Mouse (Mus musculus): ENCODE measurements around the gene Usp36. TPM values are rescaled to one million over a fixed set of nuclear protein-coding genes. Genes with fewer than 3 reads are reported as not detected.

Gene Usp36
- polyA plus RNA-seq (2014; fragmentation: Illumina TruSeq; extraction: RNeasy Lipid Tissue Mini Kit (QIAGEN cat#74804); ENCODE audit: low read depth, low replicate concordance) = 1.6 TPM

DNA sequence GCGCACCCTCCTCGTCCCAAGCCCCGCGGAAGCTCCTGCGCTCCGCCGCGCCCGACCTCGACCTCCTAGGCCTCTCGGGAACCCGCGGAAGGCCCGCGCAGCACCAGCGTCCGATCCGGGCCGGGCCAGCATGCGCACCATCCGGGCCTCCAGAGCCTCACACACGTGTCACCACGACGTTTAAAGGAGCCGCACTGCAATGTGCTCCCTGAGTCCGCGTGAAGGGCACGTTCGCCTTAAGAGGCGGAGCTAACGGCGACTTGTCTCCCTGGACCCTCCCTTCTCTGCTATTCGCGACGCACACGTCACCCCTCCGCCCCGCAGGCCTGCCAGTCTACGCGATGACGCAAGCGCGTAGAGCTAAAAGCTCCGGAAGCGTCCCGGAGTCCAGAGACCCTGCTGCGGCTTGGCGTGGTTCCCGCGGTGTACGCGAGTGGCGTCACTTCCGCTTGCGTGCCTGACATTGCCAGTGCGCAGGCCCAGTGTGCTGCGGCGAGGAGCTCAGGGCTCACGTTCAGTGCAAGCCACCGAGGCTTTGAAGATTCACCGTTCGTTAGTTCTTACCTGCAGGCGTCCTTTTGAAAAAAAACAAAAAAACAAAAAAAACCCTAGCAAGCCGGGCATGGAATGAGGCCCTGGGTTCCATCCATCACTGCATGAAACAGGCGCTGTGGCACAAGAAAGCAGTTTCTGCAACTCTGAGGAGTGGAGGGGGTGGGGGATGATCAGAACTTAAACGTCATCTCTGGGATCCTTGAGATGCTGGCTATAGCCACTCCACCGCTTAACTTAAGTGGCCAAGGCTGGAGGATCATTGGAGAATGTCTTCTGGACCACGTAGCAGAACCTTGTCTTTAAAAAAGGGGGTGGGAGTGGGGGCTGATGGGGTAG is at the start of gene Usp36:
Gene Usp36 (minus strand): TSS at position 246 of the 891 bp plus-strand sequence.

DNA sequence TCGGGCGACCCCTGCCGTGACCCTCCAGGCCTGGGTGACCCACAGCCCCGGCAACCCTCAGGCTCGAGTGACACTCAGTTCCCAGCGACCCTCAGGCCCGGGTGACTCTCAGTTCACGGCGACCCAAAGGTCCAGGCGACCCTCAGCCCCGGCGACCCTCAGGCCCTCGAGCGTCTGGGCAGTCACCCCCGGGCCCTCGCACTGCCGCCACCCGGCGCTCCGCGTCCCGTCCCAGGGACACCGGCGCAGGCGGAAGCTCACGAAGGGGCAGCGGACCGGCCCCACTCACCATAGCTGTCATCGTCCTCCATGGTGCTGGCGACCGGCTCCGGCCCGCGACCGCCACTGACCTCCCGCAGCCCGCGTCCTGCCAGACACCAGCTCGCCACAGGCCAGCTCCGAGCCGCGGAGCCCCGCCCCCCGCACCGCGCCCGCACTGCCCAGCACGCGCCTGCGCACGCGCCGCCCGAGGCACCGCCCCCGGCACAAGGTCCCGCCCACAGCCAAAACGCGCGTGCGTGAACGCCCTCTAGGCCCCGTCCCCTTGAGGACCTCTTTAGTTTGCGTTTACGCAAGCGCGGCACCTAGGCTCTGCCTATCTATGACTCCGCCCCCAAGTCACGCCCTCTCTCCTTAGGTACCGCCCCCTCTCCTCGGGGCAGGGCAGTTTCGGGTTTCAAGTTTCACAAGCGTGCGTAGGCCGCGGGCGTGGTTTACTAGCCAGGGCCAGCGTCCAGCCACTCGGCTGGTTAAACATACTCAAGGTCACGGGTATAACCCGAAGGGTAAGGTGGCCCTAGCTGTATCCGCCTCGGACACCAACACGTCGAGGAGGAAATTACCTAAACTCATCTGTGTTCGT is 41.7 kb downstream of the Usp36 start, which contains the start of gene Cyth1:
Gene Cyth1 (minus strand): TSS at position 443 of the 862 bp plus-strand sequence.

Other genes starting within 250 kb of the Usp36 start
- not detected for gene Dnah17, start 159.6 kb downstream of the Usp36 start, polyA plus RNA-seq (2014; fragmentation: Illumina TruSeq; extraction: RNeasy Lipid Tissue Mini Kit (QIAGEN cat#74804); ENCODE audit: low read depth, low replicate concordance)
- 23.0 TPM for gene Cyth1, start 41.7 kb downstream of the Usp36 start, polyA plus RNA-seq (2014; fragmentation: Illumina TruSeq; extraction: RNeasy Lipid Tissue Mini Kit (QIAGEN cat#74804); ENCODE audit: low read depth, low replicate concordance)
- not detected for gene Cep295nl, start 52.3 kb upstream of the Usp36 start, polyA plus RNA-seq (2014; fragmentation: Illumina TruSeq; extraction: RNeasy Lipid Tissue Mini Kit (QIAGEN cat#74804); ENCODE audit: low read depth, low replicate concordance)
- gene Timp2, start 65.5 kb upstream of the Usp36 start, polyA plus RNA-seq (2014; fragmentation: Illumina TruSeq; extraction: RNeasy Lipid Tissue Mini Kit (QIAGEN cat#74804); ENCODE audit: low read depth, low replicate concordance) = 6.0 TPM
- 24.5 TPM for gene Lgals3bp, start 111.8 kb upstream of the Usp36 start, polyA plus RNA-seq (2014; fragmentation: Illumina TruSeq; extraction: RNeasy Lipid Tissue Mini Kit (QIAGEN cat#74804); ENCODE audit: low read depth, low replicate concordance)
- gene Cant1, start 128.8 kb upstream of the Usp36 start, polyA plus RNA-seq (2014; fragmentation: Illumina TruSeq; extraction: RNeasy Lipid Tissue Mini Kit (QIAGEN cat#74804); ENCODE audit: low read depth, low replicate concordance) = 3.2 TPM
- gene C1qtnf1, start 138.0 kb upstream of the Usp36 start, polyA plus RNA-seq (2014; fragmentation: Illumina TruSeq; extraction: RNeasy Lipid Tissue Mini Kit (QIAGEN cat#74804); ENCODE audit: low read depth, low replicate concordance) = 2.4 TPM
- 0.90 TPM for gene Engase, start 186.6 kb upstream of the Usp36 start, polyA plus RNA-seq (2014; fragmentation: Illumina TruSeq; extraction: RNeasy Lipid Tissue Mini Kit (QIAGEN cat#74804); ENCODE audit: low read depth, low replicate concordance)

All from liver, adult 10 weeks (tissue).